Mouse (Mus musculus): ENCODE results near the gene Dnajb8.

The Dnajb8 gene

GRCm38 (mm10) chr6:88199001-88199717 is 22.9 kb upstream of the Dnajb8 start:
- no peak for DNase-seq (ENCODE audit: low spot score)

GRCm38 (mm10) chr6:88199718-88200692 is 22.1 kb upstream of the Dnajb8 start:
- no peak for DNase-seq (ENCODE audit: low spot score)

GRCm38 (mm10) chr6:88200693-88201609 is 21.1 kb upstream of the Dnajb8 start:
- DNase-seq (ENCODE audit: low spot score): no peak

GRCm38 (mm10) chr6:88201926-88202700 is 20.0 kb upstream of the Dnajb8 start:
- no peak for DNase-seq (ENCODE audit: low spot score)

GRCm38 (mm10) chr6:88202921-88203690 is 19.0 kb upstream of the Dnajb8 start:
- DNase-seq (ENCODE audit: low spot score): no peak

GRCm38 (mm10) chr6:88203791-88204405 is 18.2 kb upstream of the Dnajb8 start:
- no peak for DNase-seq (ENCODE audit: low spot score)

- DNase-seq (ENCODE audit: low spot score): no peak
These were observed 17.3 kb upstream of the Dnajb8 start for GRCm38 (mm10) chr6:88204531-88205385.

GRCm38 (mm10) chr6:88205386-88205700 is 16.7 kb upstream of the Dnajb8 start:
- DNase-seq (ENCODE audit: low spot score): no peak

- no peak for DNase-seq (ENCODE audit: low spot score)
These were observed 16.1 kb upstream of the Dnajb8 start for GRCm38 (mm10) chr6:88205937-88206336.

GRCm38 (mm10) chr6:88206566-88206965 is 15.5 kb upstream of the Dnajb8 start:
- DNase-seq (ENCODE audit: low spot score): no peak

- DNase-seq (ENCODE audit: low spot score): no peak
These were observed 14.6 kb upstream of the Dnajb8 start for GRCm38 (mm10) chr6:88207403-88208033.

- no peak for DNase-seq (ENCODE audit: low spot score)
These were observed 13.7 kb upstream of the Dnajb8 start for GRCm38 (mm10) chr6:88208321-88208720.

GRCm38 (mm10) chr6:88209453-88209852 is 12.6 kb upstream of the Dnajb8 start:
- DNase-seq (ENCODE audit: low spot score): no peak

- DNase-seq (ENCODE audit: low spot score): no peak
These were observed 11.9 kb upstream of the Dnajb8 start for GRCm38 (mm10) chr6:88210182-88210581.

GRCm38 (mm10) chr6:88215797-88216196 is 6.3 kb upstream of the Dnajb8 start:
- DNase-seq (ENCODE audit: low spot score): no peak

- no peak for DNase-seq (ENCODE audit: low spot score)
These were observed 5.9 kb upstream of the Dnajb8 start for GRCm38 (mm10) chr6:88216199-88216598.

GRCm38 (mm10) chr6:88219094-88219493 is 3.0 kb upstream of the Dnajb8 start:
- DNase-seq (ENCODE audit: low spot score): no peak

GRCm38 (mm10) chr6:88226570-88226994 is 4.5 kb downstream of the Dnajb8 start:
- no peak for DNase-seq (ENCODE audit: low spot score)

GRCm38 (mm10) chr6:88227537-88227936 is 5.5 kb downstream of the Dnajb8 start:
- no peak for DNase-seq (ENCODE audit: low spot score)

All from layer of hippocampus, adult 11-12 months (tissue).